Mouse (Mus musculus) gastrocnemius, adult 8-10 months (tissue): ENCODE data around the gene Tmem237. TPM values are rescaled to one million over a fixed set of nuclear protein-coding genes. Genes with fewer than 3 reads are reported as not detected.

Source experiments
- DNase-seq, 2 experiments: peaks; one replicate each; pipeline ENCODE4 v3.0.0; 2022; ENCODE audit warnings: low spot score in 2 of 2
- total RNA-seq, 4 experiments: library from RNA; stranded (reverse); gene quantifications; 2 replicates each; pipeline ENCODE4 v1.2.4; 2022

Gene Tmem237
- total RNA-seq, result 1 to 10 TPM; 4.2 to 6.1 (median 4.4) TPM

- DNase-seq, result peak; percentile 75 to 85
These were observed at the start of gene Tmem237 for GRCm38 (mm10) chr1:59119720-59120457. Tmem237 (minus strand) TSS chr1:59120408.

- no peak for DNase-seq
These were observed 49.4 kb upstream of the Tmem237 start for GRCm38 (mm10) chr1:59169586-59169985.

- no peak for DNase-seq
These were observed 48.3 kb upstream of the Tmem237 start for GRCm38 (mm10) chr1:59168556-59168955.

- no peak for DNase-seq
These were observed 47.6 kb upstream of the Tmem237 start for GRCm38 (mm10) chr1:59167654-59168425.

GRCm38 (mm10) chr1:59166232-59166905 lies 46.2 kb upstream of the Tmem237 start:
- DNase-seq, result no peak

GRCm38 (mm10) chr1:59163918-59164317 lies 43.7 kb upstream of the Tmem237 start:
- DNase-seq, result no peak

GRCm38 (mm10) chr1:59163030-59163461 lies 42.8 kb upstream of the Tmem237 start, which contains the start of gene Mpp4:
Mpp4 (minus strand) TSS chr1:59163389.
- no peak for DNase-seq

GRCm38 (mm10) chr1:59162309-59163024 lies 42.3 kb upstream of the Tmem237 start:
- DNase-seq, result no peak

- no peak for DNase-seq
These were observed 41.2 kb upstream of the Tmem237 start for GRCm38 (mm10) chr1:59161396-59161795.

GRCm38 (mm10) chr1:59160871-59161270 lies 40.7 kb upstream of the Tmem237 start:
- no peak for DNase-seq

GRCm38 (mm10) chr1:59159136-59159535 lies 38.9 kb upstream of the Tmem237 start:
- no peak for DNase-seq

GRCm38 (mm10) chr1:59158498-59158897 lies 38.3 kb upstream of the Tmem237 start:
- DNase-seq, result no peak

GRCm38 (mm10) chr1:59157846-59158245 lies 37.6 kb upstream of the Tmem237 start:
- DNase-seq, result no peak

- no peak for DNase-seq
These were observed 32.1 kb upstream of the Tmem237 start for GRCm38 (mm10) chr1:59152346-59152745.

- DNase-seq, result no peak
These were observed 30.3 kb upstream of the Tmem237 start for GRCm38 (mm10) chr1:59150542-59150941.

- no peak for DNase-seq
These were observed 24.3 kb upstream of the Tmem237 start for GRCm38 (mm10) chr1:59144543-59144942.

- peak; percentile 46 to 51 for DNase-seq
These were observed 22.6 kb upstream of the Tmem237 start for GRCm38 (mm10) chr1:59142809-59143208.

GRCm38 (mm10) chr1:59134419-59134818 lies 14.2 kb upstream of the Tmem237 start:
- no peak for DNase-seq

- no peak for DNase-seq
These were observed 8.7 kb upstream of the Tmem237 start for GRCm38 (mm10) chr1:59128879-59129278.

- no peak for DNase-seq
These were observed 5.3 kb upstream of the Tmem237 start for GRCm38 (mm10) chr1:59125558-59125957.

- no peak for DNase-seq
These were observed 9.7 kb downstream of the Tmem237 start for GRCm38 (mm10) chr1:59110524-59110923.
